Mouse (Mus musculus): ENCODE data around the gene Tmem50b. TPM values are rescaled to one million over a fixed set of nuclear protein-coding genes. Genes with fewer than 3 reads are reported as not detected.

The Tmem50b gene
- polyA plus RNA-seq, 1 experiment: 54.1 TPM

- Histone ChIP-seq H3K27ac (ENCODE audit: control insufficient read depth, insufficient read depth, low read depth, low read length) (no peak overlapping the region; the same call in 1 of the 2 replicates), H3K27me3 (ENCODE audit: control insufficient read depth, insufficient read depth, low read length) (no peaks in the 10 kb centered on the region), H3K4me3 (ENCODE audit: control insufficient read depth, low read depth, low read length) (peak overlapping the region; percentile 99), H3K4me1 (ENCODE audit: control insufficient read depth, insufficient read depth, low read length) (peaks cover 12% of the 10 kb centered on the region), H3K36me3 (ENCODE audit: control insufficient read depth, insufficient read depth, low read length) (no peaks in the 10 kb centered on the region; the same call in 1 of the 2 replicates)
- no peak for TF ChIP-seq CTCF (IDR thresholded peaks at IDR 0.05; ENCODE audit: control insufficient read depth, insufficient read depth, insufficient replicate concordance, low read depth, low read length)
- TF ChIP-seq POLR2A (IDR thresholded peaks at IDR 0.05; ENCODE audit: control insufficient read depth, low read depth, low read length): no peak
Observed at GRCm38 (mm10) chr16:91596397-91596778, 1.2 kb downstream of the Tmem50b start.

- H3K36me3 ChIP-seq (ENCODE audit: control insufficient read depth, insufficient read depth, low read length): no peaks in the 10 kb centered on the region; the same call in 1 of the 2 replicates
- H3K27me3 ChIP-seq (ENCODE audit: control insufficient read depth, insufficient read depth, low read length): no peaks in the 10 kb centered on the region
- H3K4me3 ChIP-seq (ENCODE audit: control insufficient read depth, low read depth, low read length): no peak overlapping the region
- H3K27ac ChIP-seq (ENCODE audit: control insufficient read depth, insufficient read depth, low read depth, low read length): no peak overlapping the region
- TF ChIP-seq POLR2A (IDR thresholded peaks at IDR 0.05; ENCODE audit: control insufficient read depth, low read depth, low read length) (no peak), CTCF (IDR thresholded peaks at IDR 0.05; ENCODE audit: control insufficient read depth, insufficient read depth, insufficient replicate concordance, low read depth, low read length) (no peak)
- peaks cover 16% of the 10 kb centered on the region for H3K4me1 ChIP-seq (ENCODE audit: control insufficient read depth, insufficient read depth, low read length)
Observed at GRCm38 (mm10) chr16:91595076-91595475, 2.5 kb downstream of the Tmem50b start.

GRCm38 (mm10) chr16:91593262-91593661 lies 4.3 kb downstream of the Tmem50b start:
- no peak overlapping the region for H3K4me3 ChIP-seq (ENCODE audit: control insufficient read depth, low read depth, low read length)
- H3K36me3 ChIP-seq (ENCODE audit: control insufficient read depth, insufficient read depth, low read length): no peaks in the 10 kb centered on the region; the same call in 1 of the 2 replicates
- no peak for TF ChIP-seq CTCF (IDR thresholded peaks at IDR 0.05; ENCODE audit: control insufficient read depth, insufficient read depth, insufficient replicate concordance, low read depth, low read length)
- no peak for TF ChIP-seq POLR2A (IDR thresholded peaks at IDR 0.05; ENCODE audit: control insufficient read depth, low read depth, low read length)
- H3K27ac ChIP-seq (ENCODE audit: control insufficient read depth, insufficient read depth, low read depth, low read length): no peak overlapping the region
- no peaks in the 10 kb centered on the region for H3K27me3 ChIP-seq (ENCODE audit: control insufficient read depth, insufficient read depth, low read length)
- H3K4me1 ChIP-seq (ENCODE audit: control insufficient read depth, insufficient read depth, low read length): peaks cover 16% of the 10 kb centered on the region

- Histone ChIP-seq H3K36me3 (ENCODE audit: control insufficient read depth, insufficient read depth, low read length) (no peaks in the 10 kb centered on the region; the same call in 1 of the 2 replicates), H3K4me3 (ENCODE audit: control insufficient read depth, low read depth, low read length) (no peak overlapping the region), H3K4me1 (ENCODE audit: control insufficient read depth, insufficient read depth, low read length) (peaks cover 13% of the 10 kb centered on the region), H3K27ac (ENCODE audit: control insufficient read depth, insufficient read depth, low read depth, low read length) (no peak overlapping the region), H3K27me3 (ENCODE audit: control insufficient read depth, insufficient read depth, low read length) (no peaks in the 10 kb centered on the region)
- TF ChIP-seq CTCF (IDR thresholded peaks at IDR 0.05; ENCODE audit: control insufficient read depth, insufficient read depth, insufficient replicate concordance, low read depth, low read length) (no peak), POLR2A (IDR thresholded peaks at IDR 0.05; ENCODE audit: control insufficient read depth, low read depth, low read length) (no peak)
Observed at GRCm38 (mm10) chr16:91592162-91592561, 5.4 kb downstream of the Tmem50b start.

- Histone ChIP-seq H3K4me3 (ENCODE audit: control insufficient read depth, low read depth, low read length) (no peak overlapping the region), H3K27ac (ENCODE audit: control insufficient read depth, insufficient read depth, low read depth, low read length) (no peak overlapping the region), H3K36me3 (ENCODE audit: control insufficient read depth, insufficient read depth, low read length) (no peaks in the 10 kb centered on the region; the same call in none of the 2 replicates), H3K27me3 (ENCODE audit: control insufficient read depth, insufficient read depth, low read length) (no peaks in the 10 kb centered on the region), H3K4me1 (ENCODE audit: control insufficient read depth, insufficient read depth, low read length) (peaks cover 4% of the 10 kb centered on the region; the same call in 1 of the 2 replicates)
- TF ChIP-seq POLR2A (IDR thresholded peaks at IDR 0.05; ENCODE audit: control insufficient read depth, low read depth, low read length): no peak
- TF ChIP-seq CTCF (IDR thresholded peaks at IDR 0.05; ENCODE audit: control insufficient read depth, insufficient read depth, insufficient replicate concordance, low read depth, low read length): no peak
Observed at GRCm38 (mm10) chr16:91588703-91589102, 8.9 kb downstream of the Tmem50b start.

GRCm38 (mm10) chr16:91587730-91588453 lies 9.7 kb downstream of the Tmem50b start:
- Histone ChIP-seq H3K4me1 (ENCODE audit: control insufficient read depth, insufficient read depth, low read length) (peaks cover 4% of the 10 kb centered on the region; the same call in 1 of the 2 replicates), H3K4me3 (ENCODE audit: control insufficient read depth, low read depth, low read length) (no peak overlapping the region), H3K27ac (ENCODE audit: control insufficient read depth, insufficient read depth, low read depth, low read length) (no peak overlapping the region), H3K27me3 (ENCODE audit: control insufficient read depth, insufficient read depth, low read length) (no peaks in the 10 kb centered on the region), H3K36me3 (ENCODE audit: control insufficient read depth, insufficient read depth, low read length) (no peaks in the 10 kb centered on the region; the same call in none of the 2 replicates)
- TF ChIP-seq POLR2A (IDR thresholded peaks at IDR 0.05; ENCODE audit: control insufficient read depth, low read depth, low read length) (no peak), CTCF (IDR thresholded peaks at IDR 0.05; ENCODE audit: control insufficient read depth, insufficient read depth, insufficient replicate concordance, low read depth, low read length) (no peak)

- Histone ChIP-seq H3K4me3 (ENCODE audit: control insufficient read depth, low read depth, low read length) (no peak overlapping the region), H3K27ac (ENCODE audit: control insufficient read depth, insufficient read depth, low read depth, low read length) (no peak overlapping the region), H3K4me1 (ENCODE audit: control insufficient read depth, insufficient read depth, low read length) (peaks cover 2% of the 10 kb centered on the region; the same call in 1 of the 2 replicates), H3K27me3 (ENCODE audit: control insufficient read depth, insufficient read depth, low read length) (no peaks in the 10 kb centered on the region), H3K36me3 (ENCODE audit: control insufficient read depth, insufficient read depth, low read length) (no peaks in the 10 kb centered on the region; the same call in 1 of the 2 replicates)
- TF ChIP-seq CTCF (IDR thresholded peaks at IDR 0.05; ENCODE audit: control insufficient read depth, insufficient read depth, insufficient replicate concordance, low read depth, low read length) (no peak), POLR2A (IDR thresholded peaks at IDR 0.05; ENCODE audit: control insufficient read depth, low read depth, low read length) (no peak)
Observed at GRCm38 (mm10) chr16:91586244-91586643, 11.4 kb downstream of the Tmem50b start.

Measured in testis, adult 2 months (tissue).